Mouse (Mus musculus): ENCODE measurements around the gene Cdk6.
"Not testable (repeated sequence)": the region's sequence is repeated elsewhere in the genome, so short reads cannot be mapped to it uniquely, and the experiment has no call there.

The Cdk6 gene

DNA sequence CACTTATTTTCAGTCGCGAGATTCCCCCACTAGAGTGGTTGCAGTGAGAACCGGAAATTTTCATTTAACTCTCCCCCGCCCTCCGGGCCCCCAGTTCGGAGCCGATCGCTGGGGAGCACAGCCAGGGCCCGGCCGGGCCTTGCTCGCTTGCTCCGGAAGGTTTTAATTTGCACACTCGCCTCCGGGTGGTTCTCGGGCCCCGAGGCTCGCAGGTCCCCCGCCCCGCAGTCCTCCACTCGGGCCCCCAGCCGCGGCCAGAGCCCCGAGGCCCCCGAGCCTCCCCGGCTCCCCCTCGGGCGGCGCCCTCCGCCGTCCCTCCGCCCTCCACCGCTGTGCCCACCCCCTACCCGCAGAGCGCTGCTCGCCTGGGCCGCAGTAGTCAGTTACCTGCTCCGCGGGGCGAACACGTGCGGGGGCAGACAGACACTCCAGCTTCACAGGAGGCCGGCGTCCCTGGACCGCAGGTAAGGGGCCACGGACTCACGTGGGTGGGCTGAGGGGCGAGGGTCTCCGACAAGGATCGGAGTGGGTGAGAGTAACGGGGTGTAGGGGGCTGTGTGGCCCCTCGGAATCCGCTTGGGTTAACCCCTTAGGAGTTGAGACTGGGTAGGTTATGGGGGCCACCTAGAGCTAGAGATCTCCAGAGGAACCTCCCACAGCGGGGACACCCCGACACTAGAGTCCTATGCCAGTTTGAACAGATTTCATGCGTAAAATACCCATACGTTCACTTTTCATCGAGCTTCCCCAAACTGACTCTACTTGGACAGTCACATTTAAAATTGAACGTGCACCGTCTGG is at the start of gene Cdk6:
TSS of gene Cdk6 (plus strand) at position 375 of the 801 bp plus-strand sequence.
- DNase-seq: peak; percentile 81

DNA sequence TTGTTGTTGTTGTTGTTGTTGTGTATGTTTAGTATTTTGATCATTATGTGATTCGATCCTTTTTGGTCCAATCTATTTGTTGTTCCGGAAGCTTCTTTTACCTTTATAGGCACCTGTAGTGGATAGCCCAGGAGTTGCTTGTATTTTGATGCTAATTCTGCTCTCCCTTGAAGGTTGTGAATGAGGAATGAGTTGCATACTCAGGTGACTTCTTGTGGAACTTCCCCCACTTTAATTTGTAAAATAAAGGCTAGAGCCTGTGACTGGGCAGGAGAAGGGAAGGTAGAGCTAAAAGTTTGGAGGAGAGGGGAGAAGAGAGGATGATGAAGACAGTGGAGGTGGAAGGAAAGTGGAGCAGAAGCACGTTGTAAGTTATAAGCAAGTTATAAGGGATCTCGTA is 47.6 kb upstream of the Cdk6 start:
- DNase-seq: no peak

DNA sequence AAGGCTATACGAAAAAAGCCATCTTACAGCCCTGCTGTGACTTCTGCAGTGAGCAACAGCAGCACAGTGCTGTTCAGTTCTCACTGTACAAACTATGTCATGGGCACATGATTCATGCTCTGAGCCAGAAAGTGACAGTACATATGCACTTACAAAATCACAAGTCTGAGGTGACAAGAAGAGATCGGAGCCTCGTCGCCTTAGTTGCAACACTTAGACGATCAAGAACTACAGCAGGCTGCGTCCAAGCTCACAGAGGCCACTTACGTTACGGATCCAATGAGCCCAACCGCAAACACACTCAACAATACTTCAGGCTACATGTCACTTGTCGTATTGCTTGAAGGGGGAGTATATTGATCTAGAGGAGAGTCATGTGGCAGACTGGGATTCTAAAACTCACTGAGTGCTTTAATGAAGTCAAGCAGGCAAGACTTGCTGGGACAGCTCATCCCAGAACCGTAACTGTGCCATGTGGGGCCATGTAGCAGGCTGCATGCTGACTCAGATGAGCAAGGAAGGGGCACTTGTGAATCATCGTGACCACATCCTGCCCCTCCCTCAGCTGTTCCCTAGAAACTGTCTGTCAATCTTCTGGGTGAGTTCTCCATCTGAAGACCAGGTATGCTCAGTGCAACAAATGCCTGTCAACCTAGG is 40.4 kb upstream of the Cdk6 start:
- peak; percentile 52 for DNase-seq

DNA sequence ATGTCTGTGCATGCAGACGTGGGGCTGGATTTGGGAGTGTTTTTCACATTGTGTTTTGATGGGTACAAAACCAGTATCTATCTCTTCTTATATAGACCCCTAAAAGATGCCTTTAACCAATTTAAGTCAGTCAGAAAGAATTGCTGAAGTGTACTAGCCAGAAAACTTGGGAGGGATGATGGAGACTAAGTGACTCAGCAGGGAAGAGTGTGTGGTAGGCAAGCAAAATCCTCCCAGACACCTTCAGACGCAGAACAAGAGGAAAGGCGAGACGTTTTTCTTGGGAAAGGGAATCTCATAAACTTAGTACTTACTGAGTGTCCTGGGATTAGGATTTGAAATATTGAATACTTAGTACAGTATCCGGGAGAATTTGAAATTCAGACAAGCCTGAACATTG is 39.8 kb upstream of the Cdk6 start:
- no peak for DNase-seq

DNA sequence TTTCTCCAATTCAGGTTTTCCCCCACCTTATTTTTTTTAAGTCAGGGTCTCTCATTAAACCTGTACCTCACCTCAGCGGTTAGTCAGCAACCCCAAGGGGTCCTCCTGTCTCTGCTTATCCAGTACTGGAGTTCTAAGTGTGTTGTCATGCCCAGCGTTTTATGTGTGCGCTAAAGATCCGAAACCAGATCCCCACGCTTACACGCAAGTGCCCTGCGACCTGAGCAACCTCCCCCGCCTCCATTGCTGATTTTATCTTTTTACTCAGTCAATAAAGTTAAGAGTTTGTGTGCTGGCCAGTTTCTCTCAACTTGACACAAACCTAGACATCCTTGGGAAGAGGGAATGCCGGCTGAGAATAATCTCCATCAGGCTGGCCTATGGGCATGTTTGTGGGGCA is 37.4 kb upstream of the Cdk6 start:
- DNase-seq: no peak

DNA sequence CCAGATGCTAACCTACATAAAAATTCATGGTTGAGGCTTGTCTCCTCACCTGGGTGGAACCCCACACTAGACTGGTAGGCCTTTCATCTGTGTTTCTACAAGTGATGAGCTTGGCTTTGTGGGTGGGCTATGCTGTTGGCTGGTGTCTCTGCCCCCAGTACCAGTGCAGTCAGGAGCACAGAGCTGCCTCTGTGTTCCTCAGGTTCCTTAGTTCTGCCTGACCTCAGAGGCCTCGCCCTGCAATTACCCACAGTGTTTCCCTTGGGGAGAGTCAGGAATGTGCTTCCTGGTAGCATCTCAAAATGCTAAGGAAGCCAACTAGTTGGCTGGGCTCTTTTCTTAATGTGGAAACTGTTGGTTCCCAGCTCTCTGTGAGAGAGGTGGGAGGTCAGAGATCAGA is 35.1 kb upstream of the Cdk6 start:
- no peak for DNase-seq

DNA sequence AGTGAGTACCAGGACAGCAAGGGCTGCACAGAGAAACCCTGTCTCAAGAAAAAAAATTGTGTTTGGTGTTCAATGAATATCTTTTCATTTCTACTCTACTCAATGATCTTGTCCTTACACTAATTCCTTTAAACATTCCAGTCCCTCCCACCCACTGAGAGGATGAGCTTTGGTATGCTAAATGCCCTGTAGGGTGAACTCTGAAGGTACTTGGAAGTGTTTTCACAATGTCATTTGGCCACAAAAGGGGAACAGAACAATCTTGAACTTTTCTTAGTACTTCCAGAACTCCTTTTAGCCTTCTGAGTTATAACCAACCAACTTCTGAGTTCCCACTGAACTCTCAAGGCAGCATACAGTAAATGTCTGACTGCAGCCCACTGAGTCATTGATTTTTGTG is 32.2 kb upstream of the Cdk6 start:
- no peak for DNase-seq

DNA sequence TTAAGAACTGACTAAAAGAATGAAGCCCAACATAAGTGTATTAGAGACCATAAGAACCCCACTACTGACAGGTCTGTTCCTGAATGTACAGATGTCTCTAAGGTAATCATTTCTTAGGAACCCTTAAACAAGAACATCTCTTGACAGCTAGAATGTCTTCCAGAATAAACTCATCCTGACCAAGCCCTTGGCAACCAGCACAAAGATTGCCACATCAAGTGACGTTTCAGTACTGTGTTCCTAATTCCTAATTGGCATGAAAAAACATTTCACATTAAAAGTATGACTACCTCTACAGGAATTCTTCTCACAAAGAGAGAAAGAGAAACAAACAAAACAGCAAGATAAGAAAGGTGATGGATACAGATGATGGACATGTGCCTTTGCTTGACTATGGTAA is 31.7 kb upstream of the Cdk6 start:
- no peak for DNase-seq

DNA sequence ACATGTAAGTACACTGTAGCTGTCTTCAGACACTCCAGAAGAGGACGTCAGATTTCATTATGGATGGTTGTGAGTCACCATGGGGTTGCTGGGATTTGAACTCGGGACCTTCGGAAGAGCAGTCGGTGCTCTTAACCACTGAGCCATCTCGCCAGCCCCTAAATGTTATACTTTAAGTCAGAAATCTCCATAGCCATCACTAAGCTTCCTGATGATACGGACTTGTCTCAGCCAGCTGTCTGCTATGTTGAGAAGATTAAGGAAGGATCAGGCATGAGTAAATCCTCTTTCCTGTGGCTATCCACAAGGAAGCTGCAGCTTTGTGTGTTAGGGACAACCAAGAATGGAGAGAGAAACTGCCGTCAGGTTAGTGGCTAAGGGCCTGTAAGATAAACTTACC is 30.1 kb upstream of the Cdk6 start:
- DNase-seq: not testable (repeated sequence)

DNA sequence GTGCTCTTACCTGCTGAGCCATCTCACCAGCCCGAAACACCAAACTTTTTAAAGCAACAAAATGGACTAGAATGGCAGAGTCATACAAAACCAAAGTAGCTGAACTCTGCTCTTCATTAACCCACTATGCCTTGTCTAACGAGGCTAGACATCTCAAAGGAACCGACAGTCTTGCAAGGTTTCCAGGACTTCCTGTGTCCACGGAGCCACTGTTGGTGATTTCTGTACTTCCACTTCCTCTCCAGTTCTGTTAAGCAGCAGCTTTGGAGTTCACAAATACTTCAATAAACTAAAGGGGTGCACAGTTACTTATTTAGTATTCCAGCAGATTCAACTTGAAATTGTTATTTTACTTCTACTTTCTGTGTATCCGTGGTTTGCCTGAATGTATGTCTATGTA is 23.6 kb upstream of the Cdk6 start:
- DNase-seq: not testable (repeated sequence)

DNA sequence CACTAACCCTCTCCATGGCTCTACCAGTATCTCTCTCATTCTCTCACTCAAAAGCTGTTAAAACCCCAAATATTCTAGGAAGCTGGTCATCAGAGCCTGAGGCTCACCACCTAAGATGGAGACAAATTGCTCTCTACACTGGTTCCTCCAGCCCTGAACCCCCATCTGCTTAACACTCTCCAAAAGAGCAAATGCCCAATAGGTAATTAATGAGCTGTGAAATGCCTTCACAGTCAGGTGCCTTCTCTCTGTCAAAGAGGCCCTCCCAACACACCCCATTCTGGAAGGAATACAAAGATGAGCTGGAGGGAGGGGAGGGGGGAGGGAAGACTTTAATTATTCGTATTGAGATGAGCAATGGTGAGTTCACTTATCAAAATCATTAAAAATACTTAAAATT is 21.1 kb upstream of the Cdk6 start:
- DNase-seq: no peak

DNA sequence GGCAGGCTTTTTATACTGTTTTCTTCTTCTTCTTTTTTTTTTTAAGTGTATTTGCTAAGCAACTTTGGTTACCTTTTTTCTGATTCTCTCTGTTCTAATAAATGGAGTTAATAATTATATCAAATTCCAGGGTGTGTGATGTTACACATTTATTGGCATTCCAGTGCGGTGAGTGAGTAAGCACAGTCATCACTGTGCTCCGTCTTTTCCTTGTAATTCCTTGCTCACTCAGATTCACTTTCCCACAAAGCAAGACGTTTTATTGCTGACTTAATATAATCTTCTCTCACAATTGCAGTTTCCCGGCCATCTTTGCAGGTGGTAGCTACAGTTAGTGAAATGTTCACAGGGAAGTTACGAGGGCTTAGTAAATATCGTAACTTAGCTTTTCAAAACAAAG is 19.2 kb upstream of the Cdk6 start:
- DNase-seq: no peak

DNA sequence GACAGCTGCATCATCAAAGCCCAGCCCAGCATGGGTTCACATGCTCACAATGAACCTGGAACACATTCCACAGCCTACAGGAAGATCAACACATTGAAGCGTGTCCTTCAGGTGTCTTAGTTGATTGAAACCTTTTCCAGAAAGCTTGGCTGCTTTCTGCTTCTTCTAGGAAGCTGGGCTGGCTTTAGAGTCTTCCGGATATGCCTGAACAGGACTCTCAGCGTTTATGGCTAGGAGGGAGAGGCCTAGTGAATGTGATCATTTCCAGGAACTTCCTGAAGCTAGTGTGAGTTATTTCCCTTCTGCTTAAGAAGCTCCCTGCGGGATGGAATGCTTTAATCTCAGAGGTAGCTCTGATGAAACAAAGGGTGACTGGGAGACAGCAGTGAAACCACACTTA is 17.2 kb upstream of the Cdk6 start:
- no peak for DNase-seq

DNA sequence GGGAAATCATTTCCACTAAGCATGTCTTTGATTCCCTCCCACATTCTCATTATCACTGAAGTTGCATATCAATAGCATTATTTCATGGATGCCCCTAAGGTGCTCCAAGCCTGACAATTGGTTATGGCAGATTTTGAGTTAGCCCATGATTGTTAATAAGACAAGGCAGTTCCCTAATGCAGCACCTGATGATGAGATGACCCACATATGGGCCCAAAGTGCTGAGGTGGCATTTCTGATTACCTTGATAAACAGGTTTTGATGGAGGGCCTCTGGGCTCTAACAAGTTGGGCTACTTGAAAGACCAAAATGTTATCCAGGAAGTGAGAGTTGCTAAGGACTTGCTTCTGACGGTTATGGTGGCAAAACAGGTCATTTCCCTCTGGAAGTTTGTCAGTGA is 11.9 kb upstream of the Cdk6 start:
- no peak for DNase-seq

DNA sequence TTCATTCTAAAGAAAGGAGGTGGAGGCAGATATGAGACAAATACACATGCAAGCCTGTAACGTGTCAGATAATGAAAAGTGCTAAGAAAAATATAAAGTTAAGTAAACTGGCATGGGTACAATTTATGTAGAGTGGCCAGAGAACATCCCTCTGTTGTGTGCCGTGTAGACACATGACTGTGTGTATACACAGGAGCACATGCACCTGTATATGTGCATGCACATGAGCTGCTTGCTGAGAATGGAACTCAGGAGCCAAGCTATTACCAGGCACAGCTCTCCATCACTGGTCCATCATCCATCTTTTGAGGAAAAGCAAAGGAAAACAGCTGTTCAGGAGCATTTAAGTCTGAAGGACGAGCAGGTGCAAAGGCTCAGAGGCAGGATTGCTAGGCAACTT is 10.4 kb upstream of the Cdk6 start:
- no peak for DNase-seq

DNA sequence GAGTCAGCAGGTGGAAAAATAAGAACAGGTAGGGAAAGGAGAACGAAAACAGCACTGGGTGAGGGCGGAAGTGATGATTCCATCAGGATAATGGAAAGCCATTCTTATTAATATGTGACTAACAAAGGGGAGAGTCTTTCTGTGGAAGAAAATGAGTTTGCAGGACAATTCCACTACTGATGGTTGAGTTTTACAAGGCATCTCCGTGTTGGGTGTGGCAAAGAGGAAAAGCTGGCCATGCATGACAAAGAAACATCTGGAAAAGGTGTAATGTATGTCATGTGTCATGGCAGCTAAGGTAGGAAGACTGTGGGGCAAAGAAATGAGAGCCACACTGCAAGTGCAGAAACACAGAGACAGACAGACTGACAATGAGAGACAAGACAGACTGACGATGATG is 8.3 kb upstream of the Cdk6 start:
- not testable (repeated sequence) for DNase-seq

DNA sequence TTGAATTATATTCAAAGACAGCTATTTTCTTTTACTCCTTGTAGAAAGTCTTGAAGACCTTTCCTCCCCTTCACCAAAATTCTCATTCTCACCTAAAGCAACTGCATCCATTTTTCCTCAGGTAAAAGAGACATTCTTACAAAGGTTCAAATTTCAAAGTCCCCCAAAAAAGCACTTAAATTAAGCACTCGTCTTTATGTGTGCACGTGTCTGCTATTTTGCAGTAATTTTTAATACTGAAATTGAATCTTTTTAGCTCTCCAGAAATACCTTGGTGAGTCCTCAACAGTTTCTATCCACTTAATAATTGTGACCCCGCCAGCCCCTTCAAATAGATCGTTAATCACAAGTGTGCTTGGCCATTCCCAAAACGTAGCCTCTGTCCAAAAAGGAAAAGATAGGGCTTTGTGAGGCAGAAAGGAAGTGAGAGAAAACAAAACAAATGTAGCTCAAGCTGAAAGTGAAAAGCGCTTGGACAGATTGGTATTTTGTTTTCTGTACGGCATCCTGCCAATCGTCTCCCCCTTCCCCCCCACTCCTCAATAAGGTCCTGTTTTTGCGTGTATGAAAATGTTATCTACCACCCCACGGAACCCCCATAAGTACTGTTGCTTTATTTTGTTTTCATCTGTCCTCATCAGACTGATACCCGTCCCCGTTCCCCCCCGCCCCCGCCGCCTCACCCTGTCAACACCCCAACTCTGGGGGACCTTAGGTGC is 786 bp upstream of the Cdk6 start:
- peak; percentile 14 for DNase-seq

DNA sequence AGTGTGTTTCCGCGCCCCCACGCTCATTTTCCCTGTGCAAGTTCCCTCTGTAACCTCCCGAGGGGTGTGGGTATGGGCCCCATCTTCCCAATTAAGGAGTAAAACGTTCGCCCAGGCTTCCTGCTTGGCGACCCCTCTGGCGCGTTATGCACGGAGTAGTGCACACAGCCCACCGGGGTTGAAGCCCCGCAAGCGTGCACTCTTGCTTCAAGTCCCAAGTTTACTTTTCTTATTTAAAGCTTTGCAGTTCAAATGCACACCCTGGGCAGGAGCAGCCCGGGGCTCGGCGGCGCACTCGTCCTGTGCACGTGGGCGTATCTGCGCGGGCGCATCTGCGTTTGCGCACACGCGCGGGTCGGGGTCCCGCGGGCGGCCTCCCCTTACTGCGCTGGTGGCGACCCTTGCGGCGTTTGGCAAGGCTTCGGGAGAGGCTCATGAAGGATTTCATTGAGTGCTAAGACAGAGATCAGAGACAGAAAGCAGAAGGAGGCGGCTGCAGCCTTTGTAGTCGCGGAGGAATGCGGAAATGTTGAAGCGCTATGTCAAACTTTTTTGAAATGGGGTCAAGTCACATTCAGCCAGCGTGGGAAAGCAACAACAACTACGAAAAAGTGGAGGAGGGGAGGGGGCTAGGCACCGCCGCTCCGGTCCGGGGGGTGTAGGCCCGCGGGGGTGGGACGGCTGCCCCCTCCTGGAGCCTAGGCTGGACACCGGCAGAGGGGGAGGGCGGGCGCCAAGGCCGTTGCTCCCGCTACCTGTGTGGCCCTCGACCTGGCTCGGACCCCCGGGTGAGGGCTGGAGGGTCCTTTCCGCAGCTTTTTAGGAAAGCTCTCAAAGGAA is 866 bp downstream of the Cdk6 start:
- DNase-seq: peak; percentile 75

DNA sequence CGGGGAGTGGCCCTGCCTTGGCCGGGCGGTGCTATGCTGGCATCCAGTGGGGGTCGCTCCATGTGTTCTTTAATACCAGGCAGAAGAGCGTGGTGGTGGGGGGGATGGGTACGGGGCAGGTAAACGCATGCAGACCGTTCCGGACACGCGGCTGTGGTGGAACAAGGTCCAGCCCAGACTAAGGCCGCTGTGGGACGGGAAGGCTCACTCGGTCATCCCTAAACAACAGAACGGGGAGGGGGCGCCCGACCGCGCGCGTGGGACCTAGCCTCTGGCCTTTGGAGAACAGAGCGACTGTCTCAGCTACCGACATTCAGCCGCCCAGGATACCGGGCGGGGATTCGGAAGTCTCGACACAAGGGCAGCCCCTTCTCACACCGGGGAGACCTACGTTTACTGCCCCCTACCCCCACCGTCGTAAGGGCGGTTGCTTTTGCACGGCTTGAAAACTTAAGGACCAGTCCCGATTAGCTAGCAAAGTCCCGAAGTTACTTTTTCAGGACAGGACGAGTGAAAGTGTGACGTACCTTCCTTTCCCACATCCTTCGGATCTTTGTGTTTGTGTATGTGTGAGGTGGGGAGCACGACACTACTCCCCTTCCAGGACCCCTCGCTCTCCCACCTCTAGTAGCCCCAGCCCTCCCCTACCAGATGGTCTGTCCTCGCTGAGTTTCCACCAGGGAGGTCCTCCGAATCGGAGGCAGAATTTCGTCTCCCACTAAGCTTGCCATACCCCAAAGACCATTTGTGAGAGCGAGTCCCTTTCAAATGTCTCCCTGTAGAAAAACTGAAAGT is 1.7 kb downstream of the Cdk6 start:
- peak; percentile 67 for DNase-seq

DNA sequence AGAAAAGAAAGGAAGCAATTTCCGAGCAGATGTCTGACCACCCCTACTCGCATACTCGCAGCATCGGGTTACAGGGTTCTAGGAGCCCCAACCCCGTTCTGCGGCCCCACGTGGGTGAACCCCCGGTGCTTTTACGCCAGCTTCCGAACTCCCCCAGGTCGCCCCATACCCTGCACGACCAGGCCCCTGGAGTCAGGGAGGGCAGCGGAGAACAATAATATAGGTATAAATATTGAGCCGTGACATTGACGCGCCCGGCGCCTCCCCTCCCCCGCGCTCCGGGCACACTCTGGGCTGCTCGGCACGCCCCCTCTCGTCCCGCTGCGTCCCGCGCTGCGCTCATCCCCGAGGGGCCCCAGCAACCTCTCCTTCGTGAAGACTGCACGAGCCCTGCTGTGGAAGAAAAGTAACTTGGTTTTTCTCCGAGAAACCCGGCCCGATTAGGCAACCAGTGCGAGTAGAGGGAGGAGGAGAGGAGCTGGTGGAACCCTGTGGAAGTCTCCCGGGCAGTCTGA is 2.3 kb downstream of the Cdk6 start:
- DNase-seq: peak; percentile 79

DNA sequence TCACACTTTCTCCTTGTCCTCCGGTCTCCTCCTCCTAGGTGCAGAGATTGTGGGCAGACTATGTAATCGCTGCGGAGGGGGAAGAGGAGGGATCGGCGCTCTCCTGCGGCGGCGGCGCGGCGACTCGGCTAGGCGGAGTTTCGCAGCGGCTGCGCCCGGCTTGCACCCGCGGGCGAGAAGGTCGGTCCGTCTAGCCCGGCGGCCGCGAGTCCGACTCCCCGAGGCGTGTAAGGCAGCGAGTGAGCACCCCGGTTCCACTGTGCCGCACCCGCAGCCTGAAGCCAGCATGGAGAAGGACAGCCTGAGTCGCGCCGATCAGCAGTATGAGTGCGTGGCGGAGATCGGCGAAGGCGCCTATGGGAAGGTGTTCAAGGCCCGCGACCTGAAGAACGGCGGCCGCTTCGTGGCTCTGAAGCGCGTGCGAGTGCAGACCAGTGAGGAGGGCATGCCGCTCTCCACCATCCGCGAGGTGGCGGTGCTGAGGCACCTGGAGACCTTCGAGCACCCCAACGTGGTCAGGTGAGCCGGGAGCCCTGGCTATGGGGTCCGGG is 2.9 kb downstream of the Cdk6 start:
- DNase-seq: peak; percentile 90

DNA sequence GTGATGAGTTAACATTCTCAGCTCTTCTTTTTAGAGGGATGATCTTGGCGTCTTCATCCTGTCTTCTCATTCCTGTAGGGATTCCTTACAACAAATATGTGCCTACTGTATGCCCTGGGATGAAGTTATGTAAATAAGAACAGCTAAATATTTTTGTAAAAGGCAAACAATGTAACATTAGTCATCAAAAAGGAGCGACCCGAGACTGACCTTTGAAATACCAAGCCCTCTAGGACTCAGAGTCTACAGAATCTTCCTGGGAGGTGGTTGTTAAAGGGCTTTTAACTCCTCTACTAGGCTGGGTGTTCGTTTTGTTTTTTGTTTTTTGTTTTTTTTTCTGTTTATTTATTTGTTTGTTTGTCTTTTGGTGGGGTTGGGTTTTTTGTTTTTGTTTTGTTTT is 4.3 kb downstream of the Cdk6 start:
- not testable (repeated sequence) for DNase-seq
